Mouse (Mus musculus) cerebral cortex, adult 2 months (tissue): ENCODE data around the gene Bcor.

Source experiments
- WGBS: fragments of 180-500 bp; shearing (Covaris S2); methylation state at CpG from one replicate; pipeline ENCODE4 v1.1.7; 2018; 5-methylcytosine and 5-hydroxymethylcytosine counted together

Gene Bcor

GRCm38 (mm10) chrX:12151269-12151995, 8.7 kb downstream of the Bcor start:
- 14% methylated on average over 38 of the region's 43 CpGs for WGBS

- WGBS: 58% methylated on average over 7 of the region's 7 CpGs
Observed at GRCm38 (mm10) chrX:12150425-12150824, 9.7 kb downstream of the Bcor start.

DNA sequence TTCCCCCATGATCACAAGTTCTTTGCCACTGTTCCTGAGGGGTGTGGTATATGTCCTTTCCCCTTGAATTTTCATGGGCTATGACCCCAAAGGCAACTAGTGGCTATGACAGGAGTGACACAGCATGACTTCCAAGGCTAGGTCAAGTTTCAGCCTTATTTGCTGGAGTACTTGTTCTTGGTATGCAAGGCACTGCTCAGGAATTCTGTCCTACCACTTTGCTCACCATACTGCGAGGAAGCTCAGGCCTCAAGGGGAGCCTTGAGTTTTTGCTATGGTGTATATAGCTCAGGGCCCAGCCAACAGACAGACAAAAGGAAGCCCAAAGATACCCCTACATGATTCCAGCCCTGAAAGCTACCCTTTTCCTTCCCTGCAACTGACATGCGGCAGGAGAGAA, 13.9 kb downstream of the Bcor start:
- 82% methylated on average over 2 of the region's 2 CpGs for WGBS

- WGBS: 93% methylated on average over 5 of the region's 5 CpGs
Observed at GRCm38 (mm10) chrX:12142832-12143231, 17.3 kb downstream of the Bcor start.

DNA sequence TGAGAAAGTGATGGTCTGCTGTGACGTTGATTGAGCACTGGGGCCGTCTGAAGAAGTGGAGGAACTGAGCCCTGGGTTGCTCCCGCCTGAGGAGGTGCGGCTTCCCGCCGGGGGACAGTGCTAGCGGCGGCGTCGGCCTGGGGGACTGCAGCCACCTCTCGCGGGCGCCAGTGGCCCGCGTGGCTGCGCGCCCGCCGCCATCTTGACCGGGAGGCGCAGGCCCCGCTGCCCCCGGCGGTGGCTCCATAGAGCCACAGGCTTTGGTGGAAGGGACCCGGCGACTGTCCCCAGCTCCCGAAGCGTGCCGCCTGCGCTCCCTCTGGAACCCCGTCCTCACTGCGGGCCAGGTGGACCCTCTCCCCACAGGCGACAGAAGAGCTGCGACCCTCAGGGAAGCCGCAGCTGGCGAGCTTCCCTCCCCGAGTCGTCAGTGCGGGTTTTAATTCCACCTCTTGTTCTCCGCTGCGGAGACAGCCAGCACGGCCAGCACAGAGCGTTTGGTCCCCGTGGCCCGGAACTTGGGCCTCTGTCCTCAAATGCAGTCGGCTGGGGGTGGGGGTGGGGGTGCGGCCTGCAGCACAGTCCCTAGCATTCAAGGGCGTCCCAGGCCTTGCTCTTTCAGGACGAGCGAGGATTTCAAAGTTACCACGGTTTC, 19.9 kb downstream of the Bcor start:
- WGBS: 17% methylated on average over 34 of the region's 51 CpGs

- 74% methylated on average over 7 of the region's 7 CpGs for WGBS
Observed at GRCm38 (mm10) chrX:12138266-12138665, 21.9 kb downstream of the Bcor start.

DNA sequence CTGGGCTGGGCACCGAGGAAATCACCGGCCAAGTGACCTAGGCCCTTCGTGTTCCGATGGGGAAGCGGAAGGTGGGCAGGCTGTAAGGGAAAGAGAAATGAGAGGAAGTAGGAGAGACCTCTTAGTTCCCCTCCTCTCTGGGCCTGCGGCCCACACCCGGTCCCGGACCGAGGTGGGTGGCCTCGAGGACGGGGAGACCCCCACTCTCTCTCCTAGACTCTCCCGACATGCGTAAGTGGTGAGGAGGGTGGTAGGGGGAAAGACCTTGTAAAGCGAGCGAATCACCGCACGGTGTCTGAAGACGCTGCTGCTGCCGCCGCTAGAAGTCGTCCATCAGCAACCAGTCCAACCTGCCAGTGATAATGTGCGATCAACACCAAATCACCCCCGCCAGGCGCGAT, 23.0 kb downstream of the Bcor start:
- WGBS: 35% methylated on average over 24 of the region's 25 CpGs

- WGBS: 2% methylated on average over 46 of the region's 50 CpGs
Observed at GRCm38 (mm10) chrX:12136261-12137101, 23.7 kb downstream of the Bcor start.

DNA sequence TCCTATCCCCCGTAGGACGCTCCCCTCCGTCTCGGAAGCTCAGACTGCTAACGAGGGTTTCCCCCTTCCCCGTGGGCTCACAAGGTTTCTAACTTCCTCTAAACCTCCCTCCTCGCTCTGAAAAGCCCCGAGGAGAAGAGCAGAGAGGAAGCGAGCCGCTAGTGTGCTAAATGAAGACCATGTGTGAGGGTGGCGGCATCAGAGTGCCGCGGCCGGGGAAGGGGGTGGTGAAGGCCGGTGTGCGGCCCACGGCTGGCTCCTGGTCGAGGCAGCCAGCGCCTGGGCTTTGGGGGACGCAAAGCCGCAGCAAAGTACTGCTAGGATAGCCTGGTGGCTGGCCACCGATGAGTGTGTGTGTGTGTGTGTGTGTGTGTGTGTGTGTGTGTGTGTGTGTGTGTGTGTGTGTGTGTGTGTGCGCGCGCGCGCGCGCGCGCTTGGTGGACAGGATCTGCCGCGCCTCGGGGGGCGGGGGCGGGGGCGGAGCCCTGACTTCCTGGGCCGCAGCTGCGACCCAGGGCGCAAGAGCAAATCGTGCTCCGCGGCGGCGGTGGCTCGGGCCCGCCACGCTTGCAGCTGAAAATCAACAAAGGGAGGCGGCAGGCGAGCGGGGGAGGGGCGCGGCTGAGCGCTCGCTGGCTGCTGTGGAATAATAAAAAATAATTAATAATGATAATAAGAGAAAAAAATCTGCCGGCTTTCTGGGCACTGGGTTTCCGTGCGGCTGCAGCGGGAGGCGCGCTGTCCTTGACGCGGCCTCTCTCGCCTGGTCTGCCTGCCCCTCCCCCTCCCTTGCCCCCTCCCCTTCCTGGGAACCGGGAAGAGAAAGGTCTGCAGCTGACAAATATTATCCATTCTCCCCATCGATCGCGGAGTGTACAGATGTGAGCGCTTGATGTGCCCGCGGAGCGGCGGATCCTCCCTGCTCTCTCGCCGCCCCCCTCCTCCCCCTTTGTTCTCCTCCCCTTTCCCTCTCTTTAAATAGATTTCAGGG, 24.7 kb downstream of the Bcor start:
- WGBS: 3% methylated on average over 54 of the region's 75 CpGs

- WGBS: 20% methylated on average over 19 of the region's 19 CpGs
Observed at GRCm38 (mm10) chrX:12134541-12134940, 25.6 kb downstream of the Bcor start.

GRCm38 (mm10) chrX:12133836-12134431, 26.2 kb downstream of the Bcor start:
- WGBS: 21% methylated on average over 21 of the region's 21 CpGs

DNA sequence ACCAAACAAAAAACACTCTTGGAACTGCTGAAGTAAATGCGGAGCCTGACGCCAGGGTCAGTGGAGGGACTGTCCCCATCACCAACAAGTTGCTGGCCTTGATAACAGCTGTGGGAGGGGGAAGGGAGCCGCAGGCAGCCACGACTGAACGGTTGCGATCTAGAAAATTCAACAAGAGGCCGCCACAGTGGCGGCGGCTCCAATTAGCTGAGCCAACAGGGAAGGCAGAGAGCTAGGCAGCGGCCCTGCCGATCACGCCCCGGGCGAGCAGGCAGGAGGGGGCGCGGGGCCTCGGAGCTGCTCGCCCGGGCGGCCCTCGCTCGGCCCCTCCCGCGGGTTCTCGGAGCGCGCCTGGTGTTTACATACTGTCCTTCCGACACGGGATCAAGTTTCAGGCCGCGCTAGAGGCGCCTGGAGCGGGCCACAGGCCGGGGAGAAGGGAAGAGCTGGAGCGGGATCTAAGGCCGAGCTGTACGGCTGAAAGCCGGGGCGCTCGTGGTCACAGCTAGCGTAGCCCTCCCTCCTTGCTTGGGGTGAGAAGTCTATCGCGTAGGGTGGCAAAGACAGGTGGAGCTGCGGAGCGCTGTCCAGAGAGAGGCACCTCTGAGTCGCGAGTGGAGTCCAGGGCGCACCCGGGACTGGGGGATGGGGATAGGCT, 26.8 kb downstream of the Bcor start:
- WGBS: 21% methylated on average over 44 of the region's 49 CpGs

DNA sequence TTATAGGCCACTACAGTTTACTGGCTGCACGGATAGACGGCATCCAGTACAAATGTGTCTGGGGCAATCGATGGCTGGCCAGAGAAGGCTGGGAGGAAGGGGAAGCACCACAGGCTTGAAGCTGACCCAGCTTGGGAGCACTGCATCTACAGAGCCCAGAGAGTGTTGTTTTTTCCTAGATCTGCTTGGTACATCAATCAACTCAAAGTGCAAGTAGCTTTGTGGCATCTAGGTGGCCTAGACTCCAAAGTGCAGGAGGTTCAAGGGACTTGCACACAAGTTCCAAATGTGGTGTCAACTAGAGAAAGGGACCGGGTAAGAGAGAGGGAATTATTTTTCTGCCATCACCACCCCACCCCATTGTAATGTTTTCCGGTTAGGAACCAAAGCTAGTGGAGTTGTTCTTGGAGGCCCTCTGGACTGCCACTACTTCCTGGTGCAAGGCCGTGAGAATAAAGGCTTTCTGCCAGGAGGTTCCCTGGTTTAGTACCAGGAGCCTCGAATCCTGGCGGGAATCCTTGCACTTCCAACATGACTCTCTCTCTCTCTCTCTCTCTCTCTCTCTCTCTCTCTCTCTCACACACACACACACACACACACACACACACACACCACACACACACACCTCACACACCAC, 27.5 kb downstream of the Bcor start:
- whole genome bisulfite sequencing: 67% methylated on average over 8 of the region's 8 CpGs

DNA sequence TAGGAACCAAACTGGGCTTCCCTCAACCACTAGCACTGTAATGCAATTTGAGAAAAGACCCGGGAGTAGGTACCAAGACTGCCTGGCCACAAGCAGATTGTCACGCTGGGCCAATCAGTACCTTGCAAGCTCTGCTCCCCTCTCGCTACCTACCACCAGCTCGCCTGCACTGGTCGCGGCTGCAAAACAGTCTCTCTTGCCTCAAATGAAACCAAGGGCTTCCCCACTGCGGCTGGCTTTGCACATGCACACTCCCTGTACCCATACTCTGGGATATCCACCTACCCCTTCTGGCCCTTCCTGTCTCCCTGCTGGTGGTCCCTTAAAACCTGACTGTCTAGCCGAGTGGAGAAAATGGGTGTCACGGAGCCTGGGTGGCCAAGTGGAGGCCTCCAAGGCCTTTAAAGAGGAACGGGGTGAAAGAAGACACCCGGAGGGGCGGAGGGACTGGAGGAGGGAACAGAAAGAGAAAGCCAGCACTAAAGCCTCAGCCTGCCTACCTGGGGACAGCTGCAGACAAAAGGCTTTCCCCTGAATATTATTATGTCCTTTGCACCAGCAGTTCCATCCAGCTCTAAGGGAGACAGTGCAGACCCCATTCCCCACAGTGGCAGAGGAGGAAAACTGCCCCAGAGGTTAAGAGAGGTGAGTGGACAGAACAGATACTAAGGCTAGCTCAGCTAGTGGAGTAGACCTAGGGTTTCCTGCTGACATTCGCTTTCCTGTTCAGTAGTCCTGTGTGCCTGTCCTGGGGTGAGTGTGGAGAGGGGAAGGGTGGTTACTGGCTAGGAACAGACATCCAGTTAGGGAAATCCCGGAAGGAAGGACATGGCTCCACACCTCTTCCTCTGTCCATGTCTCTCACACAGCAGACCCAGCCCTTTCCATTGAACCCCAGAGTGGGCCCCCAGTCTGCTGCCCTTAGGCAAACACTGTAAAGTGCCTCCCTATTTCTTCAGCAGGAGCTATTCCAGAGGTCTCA, 30.0 kb downstream of the Bcor start:
- WGBS: 74% methylated on average over 14 of the region's 14 CpGs

DNA sequence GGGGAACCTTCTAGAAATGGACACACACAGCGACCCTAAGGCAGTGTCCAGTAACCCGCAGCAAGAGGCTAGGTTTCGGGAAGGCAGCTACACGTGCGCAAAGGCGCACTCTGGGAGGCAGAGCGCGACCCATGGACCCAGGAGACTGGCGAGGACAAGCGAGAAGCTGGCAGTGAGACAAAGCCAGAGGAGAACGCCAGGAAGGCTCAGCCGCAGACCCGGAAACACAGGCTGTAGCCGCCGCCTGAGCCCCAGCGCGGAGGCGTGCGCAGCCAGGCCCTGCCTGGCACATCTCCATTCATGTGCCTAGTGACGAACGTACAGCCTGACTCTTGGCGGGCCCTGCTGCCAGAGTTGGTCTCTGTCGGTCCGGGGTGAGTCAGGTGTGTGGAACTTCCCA, 30.9 kb downstream of the Bcor start:
- WGBS: 19% methylated on average over 22 of the region's 24 CpGs

- WGBS: 2% methylated on average over 44 of the region's 72 CpGs
Observed at GRCm38 (mm10) chrX:12128165-12129083, 31.7 kb downstream of the Bcor start.

- WGBS: under 1% methylated on average over 37 of the region's 37 CpGs
Observed at GRCm38 (mm10) chrX:12127799-12128164, 32.4 kb downstream of the Bcor start.
